Mouse (Mus musculus) lung, adult 2 months (tissue): Measurements from ENCODE around the gene Ldlr. TPM values are rescaled to one million over a fixed set of nuclear protein-coding genes. Genes with fewer than 3 reads are reported as not detected.

ENCODE experiments used
- DNase-seq: peaks from one replicate; pipeline ENCODE4 v3.0.0; 2022
- H3K4me1 ChIP-seq: fragments of 200-500 bp; 2 replicates; pipeline ENCODE4 v1.6.1; 2011; ENCODE audit warnings: low read length; ENCODE audit not compliant: control insufficient read depth, insufficient read depth
- H3K4me3 ChIP-seq: fragments of 200-500 bp; replicated peaks from 2 replicates; pipeline ENCODE3; 2011; ENCODE audit warnings: low read depth, mild to moderate bottlenecking, control low read depth, low read length; ENCODE audit errors: extremely low read depth
- CTCF ChIP-seq: fragments of 200-500 bp; IDR thresholded peaks from 2 replicates; pipeline ENCODE4 v1.5.1; 2011; ENCODE audit warnings: mild to moderate bottlenecking, low read length, control low read depth; ENCODE audit not compliant: insufficient read depth
- POLR2A ChIP-seq: fragments of 200-500 bp; IDR thresholded peaks from 2 replicates; pipeline ENCODE4 v1.6.1; 2011; ENCODE audit warnings: low read depth, mild to moderate bottlenecking, control low read depth, low read length, borderline replicate concordance; ENCODE audit errors: extremely low read depth
- WGBS: fragments of 180-500 bp; shearing (Covaris S2); methylation state at CpG from one replicate; pipeline ENCODE4 v1.1.7; 2018; 5-methylcytosine and 5-hydroxymethylcytosine counted together
- polyA plus RNA-seq: library from polyadenylated mRNA; depleted of rRNA; stranded (reverse); fragments of >200 nt; gene quantifications from 2 replicates; pipeline ENCODE4 v1.2.3, GENCODE M21; 2012

Gene Ldlr
- polyA plus RNA-seq, 1 experiment, result 87.2 TPM

DNA sequence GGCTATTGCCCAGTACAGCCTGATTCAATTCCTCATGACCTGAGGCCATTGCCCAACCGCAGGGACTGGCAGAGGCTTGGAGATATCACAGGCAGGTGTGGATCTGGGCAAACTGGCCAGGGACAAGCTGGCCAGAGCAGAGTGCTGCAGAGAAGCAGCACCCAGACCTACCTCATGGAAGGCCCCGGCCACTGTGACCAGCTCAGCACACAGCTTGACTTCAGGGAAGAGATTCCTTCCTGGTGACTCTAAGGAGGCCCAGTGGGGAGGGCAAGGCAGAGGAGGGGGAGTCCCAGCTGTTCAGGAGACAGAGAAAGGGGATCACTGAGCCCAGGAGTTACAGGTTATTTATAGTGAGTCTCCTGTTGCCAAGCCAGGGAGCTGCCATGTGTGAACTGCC, 2.2 kb upstream of the Ldlr start:
- DNase-seq, result no peak
- TF ChIP-seq POLR2A (no peak), CTCF (no peak)
- Histone ChIP-seq H3K4me3 (no peak overlapping the region), H3K4me1 (peaks cover 4% of the 10 kb centered on the region; the same call in 1 of the 2 replicates)
- WGBS, result 66% methylated on average over 2 of the region's 2 CpGs

DNA sequence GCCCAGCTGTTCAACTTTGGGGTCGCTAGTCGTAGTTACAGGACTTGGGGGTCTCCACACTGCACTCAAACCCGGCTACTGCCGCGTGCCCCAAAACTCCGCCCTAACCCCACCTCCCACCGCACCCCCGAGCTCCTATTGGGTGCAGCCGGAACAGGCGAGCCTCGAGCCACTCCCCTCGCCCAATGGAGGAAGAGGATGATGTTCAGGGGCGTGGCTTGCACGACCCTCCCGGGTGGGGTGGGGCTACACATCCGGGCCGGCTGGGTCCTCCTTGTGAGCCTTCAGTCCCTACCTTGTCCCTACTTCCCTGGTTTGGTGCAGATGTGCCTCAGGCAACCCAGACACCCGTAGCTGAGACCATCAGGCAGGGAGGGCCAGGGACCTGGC, 859 bp downstream of the Ldlr start:
- TF ChIP-seq POLR2A (peak; percentile 63; the same call in 1 of the 2 replicates), CTCF (no peak)
- H3K4me1 ChIP-seq, result peaks cover 4% of the 10 kb centered on the region
- 3% methylated on average over 18 of the region's 18 CpGs for WGBS
- DNase-seq, result peak; percentile 85
- peak overlapping the region; percentile 86 for H3K4me3 ChIP-seq

DNA sequence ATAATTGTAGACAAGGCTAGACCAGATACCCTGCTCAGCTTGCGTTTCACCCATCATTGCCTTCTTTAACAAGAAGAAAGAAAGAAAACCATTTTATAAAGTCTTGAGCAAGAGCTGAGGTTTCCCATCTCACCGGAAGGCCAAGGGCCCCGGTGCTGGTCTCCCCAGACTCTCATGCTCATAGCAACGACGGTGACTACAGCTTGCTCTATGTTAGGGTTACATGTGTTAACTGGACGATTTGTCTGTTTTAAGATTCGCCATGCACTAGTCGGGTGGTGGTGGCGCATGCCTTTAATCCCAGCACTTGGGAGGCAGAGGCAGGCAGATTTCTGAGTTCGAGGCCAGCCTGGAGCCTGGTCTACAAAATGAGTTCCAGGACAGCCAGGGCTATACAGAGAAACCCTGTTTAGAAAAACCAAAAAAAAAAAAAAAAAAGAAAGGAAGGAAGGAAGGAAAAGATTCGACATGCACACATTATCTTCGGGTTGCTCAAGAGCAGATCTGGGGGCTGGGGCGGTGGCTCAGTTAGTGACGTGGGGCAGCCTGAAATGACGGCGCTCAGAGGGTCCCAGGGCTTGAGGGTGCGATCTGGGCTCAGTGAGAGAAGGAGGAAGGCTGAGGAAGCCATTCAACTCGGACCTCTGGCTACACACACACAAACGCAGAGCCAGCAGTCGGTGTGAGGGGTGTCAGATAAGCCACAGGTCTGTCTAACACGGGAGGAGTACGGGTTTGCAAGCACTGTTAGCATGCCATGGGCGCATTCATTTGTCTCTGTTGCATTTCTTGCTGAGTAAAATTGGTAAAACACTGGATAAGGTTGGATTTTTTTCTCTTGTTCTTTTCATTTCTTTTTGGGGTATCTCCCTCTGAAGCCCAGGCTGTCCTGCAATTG, 2.2 kb downstream of the Ldlr start:
- Histone ChIP-seq H3K4me3 (peak overlapping the region; percentile 43), H3K4me1 (peaks cover 4% of the 10 kb centered on the region)
- DNase-seq, result no peak
- TF ChIP-seq CTCF (no peak), POLR2A (no peak)
- WGBS, result 53% methylated on average over 23 of the region's 23 CpGs

- no peak for DNase-seq
- TF ChIP-seq POLR2A, result no peak
- no peak for TF ChIP-seq CTCF
- H3K4me3 ChIP-seq, result no peak overlapping the region
- H3K4me1 ChIP-seq, result peaks cover 4% of the 10 kb centered on the region
- WGBS, result 59% methylated on average over 14 of the region's 14 CpGs
Measured at GRCm38 (mm10) chr9:21726218-21726975, 3.1 kb downstream of the Ldlr start.

GRCm38 (mm10) chr9:21728261-21728832, 5.1 kb downstream of the Ldlr start:
- Histone ChIP-seq H3K4me1 (peaks cover 2% of the 10 kb centered on the region; the same call in 1 of the 2 replicates), H3K4me3 (no peak overlapping the region)
- no peak for DNase-seq
- WGBS, result 67% methylated on average over 10 of the region's 10 CpGs
- TF ChIP-seq CTCF, result no peak
- no peak for TF ChIP-seq POLR2A

DNA sequence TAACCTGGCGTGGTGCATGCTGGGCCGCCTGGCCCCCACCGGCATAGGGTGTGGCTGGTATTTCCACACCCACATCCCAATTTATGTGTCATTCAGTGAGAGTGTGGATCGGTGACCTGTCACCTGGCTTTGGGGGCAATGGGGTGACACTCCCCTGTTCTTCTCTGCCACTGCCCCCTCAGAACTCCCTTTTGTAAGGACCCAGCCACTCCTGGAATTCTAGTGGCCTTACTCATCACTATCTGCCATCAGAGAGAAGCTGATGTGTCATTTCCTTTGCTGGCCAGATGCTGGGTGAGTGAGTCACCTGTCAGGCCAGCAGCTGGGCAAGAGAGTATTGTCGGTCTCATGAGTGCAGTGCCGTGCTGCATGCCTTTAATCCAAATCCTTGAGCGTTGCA, 6.0 kb downstream of the Ldlr start:
- DNase-seq, result no peak
- peaks cover 2% of the 10 kb centered on the region; the same call in 1 of the 2 replicates for H3K4me1 ChIP-seq
- TF ChIP-seq CTCF, result no peak
- TF ChIP-seq POLR2A, result no peak
- 60% methylated on average over 7 of the region's 7 CpGs for WGBS
- no peak overlapping the region for H3K4me3 ChIP-seq

DNA sequence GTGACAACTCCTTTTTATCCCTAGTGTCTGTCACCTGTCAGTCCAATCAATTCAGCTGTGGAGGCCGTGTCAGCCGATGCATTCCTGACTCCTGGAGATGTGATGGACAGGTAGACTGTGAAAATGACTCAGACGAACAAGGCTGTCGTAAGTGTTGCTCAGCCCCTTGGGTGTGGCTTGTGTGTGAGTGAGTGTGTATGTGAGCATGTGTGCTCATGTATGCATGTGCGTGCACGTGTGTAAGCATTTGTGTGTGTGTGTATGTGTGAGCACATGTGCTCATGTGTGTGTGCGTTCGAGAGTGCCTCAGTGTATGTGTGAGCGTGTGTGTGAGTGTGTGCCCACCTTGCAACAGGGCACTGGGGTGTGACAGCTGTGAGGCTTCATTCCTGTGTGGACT, 9.0 kb downstream of the Ldlr start:
- Histone ChIP-seq H3K4me3 (no peak overlapping the region), H3K4me1 (peaks cover 7% of the 10 kb centered on the region)
- no peak for DNase-seq
- TF ChIP-seq CTCF (no peak), POLR2A (0 out of 2 replicates have a peak, but pooled peaks have one; percentile 8)
- 92% methylated on average over 9 of the region's 9 CpGs for WGBS

DNA sequence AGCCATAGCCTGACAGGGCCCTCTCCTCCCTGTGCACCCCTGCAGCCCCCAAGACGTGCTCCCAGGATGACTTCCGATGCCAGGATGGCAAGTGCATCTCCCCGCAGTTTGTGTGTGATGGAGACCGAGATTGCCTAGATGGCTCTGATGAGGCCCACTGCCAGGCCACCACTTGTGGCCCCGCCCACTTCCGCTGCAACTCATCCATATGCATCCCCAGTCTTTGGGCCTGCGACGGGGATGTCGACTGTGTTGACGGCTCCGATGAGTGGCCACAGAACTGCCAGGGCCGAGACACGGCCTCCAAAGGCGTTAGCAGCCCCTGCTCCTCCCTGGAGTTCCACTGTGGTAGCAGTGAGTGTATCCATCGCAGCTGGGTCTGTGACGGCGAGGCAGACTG, 10.2 kb downstream of the Ldlr start:
- no peak overlapping the region for H3K4me3 ChIP-seq
- WGBS, result 93% methylated on average over 17 of the region's 17 CpGs
- TF ChIP-seq POLR2A, result no peak
- no peak for TF ChIP-seq CTCF
- H3K4me1 ChIP-seq, result peaks cover 7% of the 10 kb centered on the region
- no peak for DNase-seq

GRCm38 (mm10) chr9:21733989-21734388, 10.7 kb downstream of the Ldlr start:
- no peak for DNase-seq
- peaks cover 7% of the 10 kb centered on the region for H3K4me1 ChIP-seq
- TF ChIP-seq CTCF, result no peak
- TF ChIP-seq POLR2A, result no peak
- no peak overlapping the region for H3K4me3 ChIP-seq
- 95% methylated on average over 7 of the region's 7 CpGs for WGBS

DNA sequence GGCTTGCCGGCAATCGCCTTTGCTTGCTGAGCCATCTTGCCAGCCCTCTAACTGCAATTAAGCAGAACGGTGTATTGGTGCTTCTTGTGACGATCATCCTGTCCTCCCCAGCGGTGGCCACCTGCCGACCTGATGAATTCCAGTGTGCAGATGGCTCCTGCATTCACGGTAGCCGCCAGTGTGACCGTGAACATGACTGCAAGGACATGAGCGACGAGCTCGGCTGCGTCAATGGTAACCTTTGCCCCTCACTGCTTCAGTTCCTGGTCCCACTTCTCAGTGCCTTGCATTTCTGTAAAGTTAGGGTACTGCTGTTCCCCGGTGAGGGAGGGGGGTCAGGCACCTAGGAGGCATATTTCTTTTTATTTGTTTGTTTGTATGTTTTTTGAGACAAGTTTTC, 11.8 kb downstream of the Ldlr start:
- DNase-seq, result no peak
- WGBS, result 92% methylated on average over 14 of the region's 14 CpGs
- Histone ChIP-seq H3K4me3 (no peak overlapping the region), H3K4me1 (peaks cover 7% of the 10 kb centered on the region)
- TF ChIP-seq CTCF (no peak), POLR2A (no peak)
